In genomic region chr1:95065620-95066019, GRCm38 (mm10) we compare ENCODE assay signal across 33 mouse cellular contexts.
"Had no signal": no experiment of that assay in that cellular context is flagged by ENCODE, and none has a peak within 500 bp of the region (broad histone marks: within the 10 kb centered on the region; RNA-seq: fewer than 3 reads in every experiment).

No protein-coding gene starts in this region.

- H3K27me3 ChIP-seq: heart, embryonic 12.5 days; heart, embryonic 13.5 days; heart, embryonic 15.5 days; hindbrain, embryonic 12.5 days; hindbrain, embryonic 13.5 days; hindbrain, embryonic 15.5 days; kidney, embryonic 15.5 days had no signal

- H3K9me3 ChIP-seq: heart, embryonic 10.5 days; heart, embryonic 12.5 days; heart, embryonic 13.5 days; heart, embryonic 15.5 days; hindbrain, embryonic 10.5 days; hindbrain, embryonic 12.5 days; hindbrain, embryonic 13.5 days; hindbrain, embryonic 15.5 days; kidney, embryonic 15.5 days had no signal

- H3K36me3 ChIP-seq: heart, embryonic 10.5 days; heart, embryonic 12.5 days; heart, embryonic 13.5 days; heart, embryonic 15.5 days; hindbrain, embryonic 10.5 days; hindbrain, embryonic 12.5 days; hindbrain, embryonic 13.5 days; hindbrain, embryonic 15.5 days; kidney, embryonic 15.5 days had no signal

- DNase-seq: heart, postnatal 10 days; heart, postnatal 14 days; heart, postnatal 36 days; heart, postnatal 4 days; kidney, adult 11 months; kidney, adult 18-20 months; kidney, adult 2 months; kidney, adult 8-10 months; kidney, adult 9 months; kidney, postnatal 10 days; kidney, postnatal 14 days; kidney, postnatal 25 days; kidney, postnatal 36 days; kidney, postnatal 4 days; layer of hippocampus, adult 9-11 months; layer of hippocampus, postnatal 36 days had no signal

- H3K4me2 ChIP-seq: heart, embryonic 11.5 days; heart, embryonic 12.5 days; heart, embryonic 13.5 days; heart, embryonic 15.5 days; hindbrain, embryonic 12.5 days; hindbrain, embryonic 13.5 days; hindbrain, embryonic 14.5 days; hindbrain, embryonic 15.5 days; kidney, embryonic 15.5 days had no signal

- ATAC-seq: hindbrain, embryonic 16.5 days; hindbrain, postnatal 0 days; inflammation-experienced regulatory T-cells, adult 6 months had no signal

- H3K4me1 ChIP-seq: heart, embryonic 10.5 days; heart, embryonic 12.5 days; heart, embryonic 13.5 days; heart, embryonic 15.5 days; hindbrain, embryonic 10.5 days; hindbrain, embryonic 12.5 days; hindbrain, embryonic 13.5 days; hindbrain, embryonic 15.5 days; kidney, embryonic 15.5 days had no signal

- H3K9ac ChIP-seq: heart, embryonic 12.5 days; heart, embryonic 13.5 days; heart, embryonic 15.5 days; hindbrain, embryonic 12.5 days; hindbrain, embryonic 13.5 days; hindbrain, embryonic 14.5 days; hindbrain, embryonic 15.5 days; kidney, embryonic 15.5 days had no signal

- H3K4me3 ChIP-seq: heart, embryonic 10.5 days; heart, embryonic 12.5 days; heart, embryonic 13.5 days; heart, embryonic 15.5 days; hindbrain, embryonic 10.5 days; hindbrain, embryonic 12.5 days; hindbrain, embryonic 13.5 days; hindbrain, embryonic 15.5 days; kidney, embryonic 15.5 days; layer of hippocampus, adult 2 months; left cerebral cortex, adult 2 months had no signal

- H3K27ac ChIP-seq: heart, embryonic 10.5 days; heart, embryonic 13.5 days; heart, embryonic 15.5 days; hindbrain, embryonic 10.5 days; hindbrain, embryonic 12.5 days; hindbrain, embryonic 13.5 days; hindbrain, embryonic 14.5 days; hindbrain, embryonic 15.5 days; hindbrain, postnatal 0 days; kidney, embryonic 15.5 days; kidney, postnatal 0 days; layer of hippocampus, adult 2 months; left cerebral cortex, adult 2 months had no signal
